Mouse (Mus musculus) liver, embryonic 14.5 days (tissue): ENCODE measurements around the gene Arap1.

Experiments
- CTCF ChIP-seq: IDR thresholded peaks from 2 replicates; pipeline ENCODE4 v1.5.1; 2016; ENCODE audit warnings: antibody characterized with exemption, low read depth, control low read depth
- EP300 ChIP-seq: IDR thresholded peaks from 2 replicates; pipeline ENCODE4 v1.6.1; 2016; ENCODE audit warnings: antibody characterized with exemption, low read depth

- TF ChIP-seq EP300 (0 out of 2 replicates have a peak, but pooled peaks have one; percentile 40), CTCF (no peak)
These were observed 73.7 kb downstream of the Arap1 start, which contains the start of gene Pde2a for GRCm38 (mm10) chr7:101421529-101421928.
